Mouse (Mus musculus) ES-Bruce4 (cell line): Measurements from ENCODE around the gene Cdca3. TPM values are rescaled to one million over a fixed set of nuclear protein-coding genes. Genes with fewer than 3 reads are reported as not detected.
A peak's percentile ranks its signal among the peaks of the same experiment; 100 is the strongest.

Experiments used
- H3K27ac ChIP-seq: 2 replicates; pipeline ENCODE4 v1.5.1; 2012; ENCODE audit warnings: low read length, inconsistent platforms; ENCODE audit not compliant: insufficient read depth
- H3K27me3 ChIP-seq: 2 replicates; pipeline ENCODE4 v1.6.1; 2012; ENCODE audit warnings: mild to moderate bottlenecking, low read length, inconsistent platforms; ENCODE audit not compliant: control insufficient read depth, poor library complexity, insufficient read depth, severe bottlenecking
- H3K36me3 ChIP-seq: 2 replicates; pipeline ENCODE4 v1.6.1; 2012; ENCODE audit warnings: inconsistent platforms, mild to moderate bottlenecking, low read length, moderate library complexity; ENCODE audit not compliant: control insufficient read depth, poor library complexity, insufficient read depth, severe bottlenecking
- H3K4me1 ChIP-seq: one replicate; pipeline ENCODE4 v1.8.1; 2011; ENCODE audit warnings: low read length; ENCODE audit not compliant: control insufficient read depth, insufficient read depth
- H3K4me3 ChIP-seq: 2 replicates; pipeline ENCODE4 v1.5.1; 2011; ENCODE audit warnings: low read depth, mild to moderate bottlenecking, low read length
- H3K9ac ChIP-seq: 2 replicates; pipeline ENCODE4 v1.6.1; 2012; ENCODE audit warnings: low read depth, mild to moderate bottlenecking, inconsistent platforms; ENCODE audit not compliant: poor library complexity, severe bottlenecking
- H3K9me3 ChIP-seq: replicated peaks from 2 replicates; pipeline ENCODE4 v1.6.1; 2012; ENCODE audit warnings: mild to moderate bottlenecking, low read length, inconsistent platforms; ENCODE audit not compliant: control insufficient read depth, poor library complexity, insufficient read depth, severe bottlenecking
- CTCF ChIP-seq: IDR thresholded peaks from one replicate; pipeline ENCODE4 v1.8.1; 2011; ENCODE audit warnings: low read depth, low read length
- EP300 ChIP-seq: IDR thresholded peaks from 2 replicates; pipeline ENCODE4 v1.6.1; 2011; ENCODE audit warnings: low read depth, low read length; ENCODE audit not compliant: insufficient read depth
- POLR2A ChIP-seq: IDR thresholded peaks from one replicate; pipeline ENCODE4 v1.8.1; 2011; ENCODE audit warnings: low read length; ENCODE audit not compliant: insufficient read depth
- polyA plus RNA-seq: library from polyadenylated mRNA; stranded (reverse); fragments of >200 nt; gene quantifications from 2 replicates; pipeline ENCODE4 v1.2.4, GENCODE M21; 2011; ENCODE audit warnings: low read depth; ENCODE audit not compliant: missing spikeins, insufficient read depth, insufficient read length

Cdca3 gene
- polyA plus RNA-seq, 1 experiment: 162 TPM

DNA sequence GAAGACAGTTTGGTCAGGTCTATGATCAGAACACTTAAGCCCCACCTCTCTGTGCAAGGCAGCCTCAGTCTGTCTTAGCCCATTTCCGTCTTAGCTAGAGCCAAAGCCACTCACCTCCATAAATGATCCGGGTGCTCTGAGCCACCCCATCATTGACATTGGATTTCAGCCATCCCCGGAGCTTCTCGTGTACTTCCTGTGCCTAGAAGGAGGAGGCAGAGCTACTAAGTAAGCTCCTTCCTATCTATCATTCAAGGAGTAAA is 18.0 kb upstream of the Cdca3 start:
- TF ChIP-seq CTCF: no peak
- TF ChIP-seq EP300: no peak
- TF ChIP-seq POLR2A: no peak
- Histone ChIP-seq H3K4me1 (no peaks in the 10 kb centered on the region), H3K36me3 (peaks cover 8% of the 10 kb centered on the region), H3K27me3 (no peaks in the 10 kb centered on the region), H3K27ac (no peak overlapping the region), H3K4me3 (no peak overlapping the region), H3K9ac (no peak overlapping the region), H3K9me3 (no peaks in the 10 kb centered on the region)

DNA sequence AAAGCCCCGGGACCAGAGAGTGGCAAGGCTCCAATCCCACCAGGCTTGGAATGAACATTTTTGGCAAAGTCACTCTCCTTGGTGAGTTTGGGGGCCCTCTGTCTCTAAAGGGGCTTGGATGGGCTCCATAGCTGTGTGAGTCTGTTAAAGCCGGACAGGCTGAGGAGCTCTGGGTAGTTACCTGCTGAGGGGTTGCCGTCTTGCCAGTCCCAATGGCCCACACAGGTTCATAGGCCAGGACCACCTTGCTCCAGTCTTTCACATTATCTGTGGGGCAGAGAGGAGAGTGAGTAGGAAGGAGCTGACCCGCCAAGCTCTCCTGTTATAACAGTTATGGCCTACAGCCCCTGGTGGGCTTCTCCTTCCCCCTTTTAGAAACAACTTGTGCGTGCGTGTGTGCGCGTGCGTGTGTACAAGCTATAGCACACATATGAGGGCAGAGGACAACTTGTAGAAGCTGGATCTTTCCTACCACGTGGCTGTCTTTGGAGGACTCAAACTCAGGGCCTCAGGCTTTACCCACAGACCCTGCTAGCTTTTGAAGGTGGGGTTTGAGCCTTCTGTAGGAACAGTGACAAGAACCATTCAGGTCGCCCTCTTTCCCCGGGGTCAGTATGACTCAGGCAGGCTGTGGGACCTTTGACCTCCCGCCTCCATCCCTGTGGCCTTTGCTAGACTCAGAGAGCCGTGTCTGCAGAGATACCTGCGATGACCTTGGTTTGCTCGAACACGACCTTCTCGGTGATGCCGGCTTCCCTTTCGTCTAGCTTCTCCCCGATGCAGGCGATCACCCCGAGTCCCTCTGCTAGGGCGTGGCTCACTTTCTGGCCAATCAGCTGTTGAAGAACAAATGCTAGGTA is 17.4 kb upstream of the Cdca3 start:
- no peaks in the 10 kb centered on the region for H3K27me3 ChIP-seq
- no peak overlapping the region for H3K27ac ChIP-seq
- H3K9ac ChIP-seq: no peak overlapping the region
- H3K4me3 ChIP-seq: peak overlapping the region; percentile 90
- peaks cover 8% of the 10 kb centered on the region for H3K36me3 ChIP-seq
- no peaks in the 10 kb centered on the region for H3K4me1 ChIP-seq
- no peaks in the 10 kb centered on the region for H3K9me3 ChIP-seq
- TF ChIP-seq CTCF (no peak), EP300 (no peak), POLR2A (no peak)

DNA sequence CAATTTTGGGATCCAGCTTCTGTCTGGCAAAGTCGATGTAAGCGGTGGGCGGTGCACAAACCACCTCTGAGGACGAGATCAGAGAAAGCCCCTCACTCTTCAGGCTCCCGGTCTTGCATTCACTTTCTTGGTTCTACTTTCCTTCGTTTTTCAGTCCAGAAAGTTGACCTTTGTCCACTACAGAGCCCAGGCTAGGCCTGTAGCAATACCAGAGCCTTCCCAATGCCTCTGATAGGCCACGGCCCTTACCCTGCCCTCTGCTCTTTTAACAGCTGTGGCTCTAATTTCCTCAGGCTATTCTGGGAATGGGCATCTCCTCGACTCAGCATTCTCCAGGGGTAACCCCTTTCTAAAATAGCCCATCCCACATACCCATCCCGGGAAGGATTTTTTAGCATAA is 16.5 kb upstream of the Cdca3 start:
- Histone ChIP-seq H3K36me3 (peaks cover 11% of the 10 kb centered on the region), H3K27ac (no peak overlapping the region)

DNA sequence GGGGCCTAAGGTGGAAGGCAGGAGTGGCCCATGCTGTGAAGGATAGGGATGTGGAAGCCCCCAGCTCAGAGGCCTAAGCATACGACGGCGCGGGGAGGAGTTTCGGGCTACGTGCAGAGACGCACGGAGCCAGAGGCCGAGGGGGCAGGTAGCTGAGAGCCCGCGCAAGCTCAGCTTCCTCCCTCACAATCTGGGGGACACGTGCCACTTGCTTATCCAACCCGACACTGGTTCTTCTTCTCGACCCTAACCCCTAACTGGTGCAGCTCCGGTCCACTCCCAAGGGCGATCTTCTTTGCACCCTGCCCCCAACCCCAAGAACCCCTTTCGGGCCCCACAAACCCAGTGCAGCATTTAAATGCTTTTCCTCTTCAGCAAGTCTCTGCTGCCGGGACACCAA is 15.9 kb upstream of the Cdca3 start:
- Histone ChIP-seq H3K27ac (no peak overlapping the region), H3K4me3 (peak overlapping the region; percentile 90), H3K36me3 (peaks cover 11% of the 10 kb centered on the region), H3K27me3 (no peaks in the 10 kb centered on the region), H3K4me1 (no peaks in the 10 kb centered on the region), H3K9me3 (no peaks in the 10 kb centered on the region), H3K9ac (peak overlapping the region; percentile 77)
- TF ChIP-seq CTCF (no peak), EP300 (no peak), POLR2A (no peak)

More for the DNA sequence above, 16.5 kb upstream of the Cdca3 start:
- Histone ChIP-seq H3K27me3 (no peaks in the 10 kb centered on the region), H3K4me3 (peak overlapping the region; percentile 90), H3K4me1 (no peaks in the 10 kb centered on the region), H3K9ac (peak overlapping the region; percentile 77), H3K9me3 (no peaks in the 10 kb centered on the region)
- TF ChIP-seq CTCF: no peak
- no peak for TF ChIP-seq POLR2A
- TF ChIP-seq EP300: no peak

DNA sequence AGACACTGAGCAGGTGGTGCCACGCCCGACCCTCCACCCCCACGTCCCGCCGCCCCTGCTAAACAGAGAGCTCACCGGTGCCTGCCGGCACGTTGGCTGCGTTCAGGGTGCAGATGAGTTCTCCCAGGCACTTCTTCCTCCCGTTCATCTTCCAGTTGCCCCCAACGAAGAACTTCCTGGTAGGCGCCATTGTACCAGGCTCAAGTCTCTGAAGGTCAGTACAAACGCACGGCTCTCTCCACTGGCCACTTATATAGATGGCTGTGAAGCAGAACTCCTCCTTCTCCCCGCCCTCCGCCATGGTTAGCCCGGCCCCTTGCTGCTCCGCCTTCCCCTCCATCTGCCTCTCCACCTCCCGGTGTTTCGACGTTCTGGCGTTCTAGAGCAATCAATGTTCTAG is 15.4 kb upstream of the Cdca3 start, which contains the start of gene Tpi1:
TSS of gene Tpi1 (minus strand) at position 364 of the 400 bp plus-strand sequence.
- no peak for TF ChIP-seq CTCF
- TF ChIP-seq POLR2A: peak; percentile 99
- H3K27me3 ChIP-seq: no peaks in the 10 kb centered on the region
- no peaks in the 10 kb centered on the region for H3K9me3 ChIP-seq
- peaks cover 11% of the 10 kb centered on the region for H3K36me3 ChIP-seq
- H3K9ac ChIP-seq: peak within 1 kb of the TSS; percentile 77
- peak within 1 kb of the TSS; percentile 90 for H3K4me3 ChIP-seq
- H3K27ac ChIP-seq: no peak within 1 kb of the TSS
- no peaks in the 10 kb centered on the region for H3K4me1 ChIP-seq

DNA sequence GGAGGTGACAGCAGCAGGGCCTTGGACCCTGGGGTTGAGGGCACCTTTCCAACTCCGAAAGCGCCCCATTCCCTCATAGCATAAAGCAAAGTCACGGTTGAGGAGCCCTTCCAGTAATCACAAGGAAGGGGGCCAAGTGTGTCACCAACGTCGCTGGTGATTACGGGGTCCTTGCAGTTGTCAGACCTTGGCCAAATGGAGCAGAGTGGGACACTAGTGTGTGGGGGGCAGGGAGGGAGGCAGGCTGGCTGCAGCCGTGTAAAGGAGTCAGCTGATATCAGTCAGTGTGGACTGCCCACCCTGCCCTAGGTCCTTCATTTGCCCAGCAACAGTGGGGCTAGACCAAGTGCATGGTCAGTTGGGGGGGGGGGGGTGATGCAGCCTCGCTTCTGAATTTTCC is 14.9 kb upstream of the Cdca3 start:
- H3K27me3 ChIP-seq: no peaks in the 10 kb centered on the region
- no peaks in the 10 kb centered on the region for H3K4me1 ChIP-seq
- TF ChIP-seq CTCF (no peak), POLR2A (no peak), EP300 (no peak)
- peaks cover 13% of the 10 kb centered on the region for H3K36me3 ChIP-seq
- H3K4me3 ChIP-seq: peak overlapping the region; percentile 23; the same call in 1 of the 2 replicates
- H3K9ac ChIP-seq: no peak overlapping the region
- no peaks in the 10 kb centered on the region for H3K9me3 ChIP-seq
- no peak overlapping the region for H3K27ac ChIP-seq
